Mouse (Mus musculus): ENCODE data around the gene Slc36a3.

GRCm38 (mm10) chr11:55187292-55187691, 35.8 kb upstream of the Slc36a3 start:
- TF ChIP-seq CTCF (IDR thresholded peaks at IDR 0.05; ENCODE audit: control insufficient read depth, insufficient read depth, low read length) (no peak), POLR2A (IDR thresholded peaks at IDR 0.05; ENCODE audit: borderline replicate concordance, control insufficient read depth, low read depth, low read length) (no peak)

Data from bone marrow, adult 2 months (tissue).